Mouse (Mus musculus): ENCODE data around the gene Itpr2. TPM values are rescaled to one million over a fixed set of nuclear protein-coding genes. Genes with fewer than 3 reads are reported as not detected.

The Itpr2 gene
- polyA plus RNA-seq, 1 experiment from 2014 or later = 3.3 TPM

GRCm38 (mm10) chr6:146196701-146197100, 305.3 kb downstream of the Itpr2 start:
- Histone ChIP-seq H3K9ac (replicated peaks; ENCODE audit: low read length) (no peak overlapping the region), H3K4me2 (ENCODE audit: low read depth, low read length) (no peak overlapping the region), H3K4me1 (ENCODE audit: control insufficient read depth, insufficient read depth, low read length) (no peaks in the 10 kb centered on the region), H3K4me3 (ENCODE audit: low read depth, low read length) (no peak overlapping the region), H3K36me3 (replicated peaks; ENCODE audit: control insufficient read depth, insufficient read depth, low read depth, low read length) (no peaks in the 10 kb centered on the region), H3K27me3 (ENCODE audit: control insufficient read depth, insufficient read depth, low read length) (no peaks in the 10 kb centered on the region), H3K9me3 (replicated peaks; ENCODE audit: control insufficient read depth, low read length) (no peaks in the 10 kb centered on the region), H3K27ac (replicated peaks; ENCODE audit: low read depth, low read length) (no peak overlapping the region)
- WGBS = 84% methylated on average over 1 of the region's 1 CpGs
- DNase-seq (ENCODE audit: low spot score) (no peak), ATAC-seq (replicated peaks; ENCODE audit: insufficient number of reproducible peaks, low FRiP score, low TSS enrichment, low read depth) (no peak)

GRCm38 (mm10) chr6:146195854-146196457, 306.1 kb downstream of the Itpr2 start:
- no peaks in the 10 kb centered on the region for H3K27me3 ChIP-seq (ENCODE audit: control insufficient read depth, insufficient read depth, low read length)
- no peak overlapping the region for H3K9ac ChIP-seq (replicated peaks; ENCODE audit: low read length)
- no peak for ATAC-seq (replicated peaks; ENCODE audit: insufficient number of reproducible peaks, low FRiP score, low TSS enrichment, low read depth)
- H3K36me3 ChIP-seq (replicated peaks; ENCODE audit: control insufficient read depth, insufficient read depth, low read depth, low read length) = no peaks in the 10 kb centered on the region
- H3K4me2 ChIP-seq (ENCODE audit: low read depth, low read length) = no peak overlapping the region
- DNase-seq (ENCODE audit: low spot score) = no peak
- no peaks in the 10 kb centered on the region for H3K9me3 ChIP-seq (replicated peaks; ENCODE audit: control insufficient read depth, low read length)
- H3K4me3 ChIP-seq (ENCODE audit: low read depth, low read length) = no peak overlapping the region
- WGBS = 95% methylated on average over 7 of the region's 7 CpGs
- H3K4me1 ChIP-seq (ENCODE audit: control insufficient read depth, insufficient read depth, low read length) = no peaks in the 10 kb centered on the region
- H3K27ac ChIP-seq (replicated peaks; ENCODE audit: low read depth, low read length) = no peak overlapping the region

- Histone ChIP-seq H3K4me1 (ENCODE audit: control insufficient read depth, insufficient read depth, low read length) (no peaks in the 10 kb centered on the region), H3K27ac (replicated peaks; ENCODE audit: low read depth, low read length) (no peak overlapping the region), H3K4me2 (ENCODE audit: low read depth, low read length) (no peak overlapping the region), H3K9me3 (replicated peaks; ENCODE audit: control insufficient read depth, low read length) (no peaks in the 10 kb centered on the region), H3K9ac (replicated peaks; ENCODE audit: low read length) (no peak overlapping the region), H3K4me3 (ENCODE audit: low read depth, low read length) (no peak overlapping the region), H3K36me3 (replicated peaks; ENCODE audit: control insufficient read depth, insufficient read depth, low read depth, low read length) (no peaks in the 10 kb centered on the region), H3K27me3 (ENCODE audit: control insufficient read depth, insufficient read depth, low read length) (no peaks in the 10 kb centered on the region)
- no peak for ATAC-seq (replicated peaks; ENCODE audit: insufficient number of reproducible peaks, low FRiP score, low TSS enrichment, low read depth)
- no peak for DNase-seq (ENCODE audit: low spot score)
- WGBS = 79% methylated on average over 5 of the region's 5 CpGs
Observed at GRCm38 (mm10) chr6:146191931-146192330, 310.1 kb downstream of the Itpr2 start.

- Histone ChIP-seq H3K4me3 (ENCODE audit: low read depth, low read length) (no peak overlapping the region), H3K36me3 (replicated peaks; ENCODE audit: control insufficient read depth, insufficient read depth, low read depth, low read length) (no peaks in the 10 kb centered on the region), H3K27ac (replicated peaks; ENCODE audit: low read depth, low read length) (no peak overlapping the region), H3K4me1 (ENCODE audit: control insufficient read depth, insufficient read depth, low read length) (no peaks in the 10 kb centered on the region), H3K4me2 (ENCODE audit: low read depth, low read length) (no peak overlapping the region), H3K27me3 (ENCODE audit: control insufficient read depth, insufficient read depth, low read length) (no peaks in the 10 kb centered on the region), H3K9ac (replicated peaks; ENCODE audit: low read length) (no peak overlapping the region), H3K9me3 (replicated peaks; ENCODE audit: control insufficient read depth, low read length) (no peaks in the 10 kb centered on the region)
- DNase-seq (ENCODE audit: low spot score) = peak; percentile 25
- 63% methylated on average over 8 of the region's 8 CpGs for WGBS
- no peak for ATAC-seq (replicated peaks; ENCODE audit: insufficient number of reproducible peaks, low FRiP score, low TSS enrichment, low read depth)
Observed at GRCm38 (mm10) chr6:146190006-146190405, 312.0 kb downstream of the Itpr2 start.

GRCm38 (mm10) chr6:146185532-146185931, 316.5 kb downstream of the Itpr2 start:
- Histone ChIP-seq H3K36me3 (replicated peaks; ENCODE audit: control insufficient read depth, insufficient read depth, low read depth, low read length) (no peaks in the 10 kb centered on the region), H3K9ac (replicated peaks; ENCODE audit: low read length) (no peak overlapping the region), H3K4me1 (ENCODE audit: control insufficient read depth, insufficient read depth, low read length) (no peaks in the 10 kb centered on the region), H3K9me3 (replicated peaks; ENCODE audit: control insufficient read depth, low read length) (no peaks in the 10 kb centered on the region), H3K27ac (replicated peaks; ENCODE audit: low read depth, low read length) (no peak overlapping the region), H3K4me3 (ENCODE audit: low read depth, low read length) (no peak overlapping the region), H3K27me3 (ENCODE audit: control insufficient read depth, insufficient read depth, low read length) (no peaks in the 10 kb centered on the region), H3K4me2 (ENCODE audit: low read depth, low read length) (no peak overlapping the region)
- 87% methylated on average over 2 of the region's 2 CpGs for WGBS
- ATAC-seq (replicated peaks; ENCODE audit: insufficient number of reproducible peaks, low FRiP score, low TSS enrichment, low read depth) = no peak
- DNase-seq (ENCODE audit: low spot score) = no peak

GRCm38 (mm10) chr6:146184771-146185170, 317.3 kb downstream of the Itpr2 start:
- no peak overlapping the region for H3K9ac ChIP-seq (replicated peaks; ENCODE audit: low read length)
- H3K4me2 ChIP-seq (ENCODE audit: low read depth, low read length) = no peak overlapping the region
- no peaks in the 10 kb centered on the region for H3K4me1 ChIP-seq (ENCODE audit: control insufficient read depth, insufficient read depth, low read length)
- H3K27ac ChIP-seq (replicated peaks; ENCODE audit: low read depth, low read length) = no peak overlapping the region
- no peak for DNase-seq (ENCODE audit: low spot score)
- H3K9me3 ChIP-seq (replicated peaks; ENCODE audit: control insufficient read depth, low read length) = no peaks in the 10 kb centered on the region
- ATAC-seq (replicated peaks; ENCODE audit: insufficient number of reproducible peaks, low FRiP score, low TSS enrichment, low read depth) = no peak
- H3K4me3 ChIP-seq (ENCODE audit: low read depth, low read length) = no peak overlapping the region
- no peaks in the 10 kb centered on the region for H3K27me3 ChIP-seq (ENCODE audit: control insufficient read depth, insufficient read depth, low read length)
- H3K36me3 ChIP-seq (replicated peaks; ENCODE audit: control insufficient read depth, insufficient read depth, low read depth, low read length) = no peaks in the 10 kb centered on the region
- 90% methylated on average over 9 of the region's 9 CpGs for WGBS

- WGBS = 95% methylated on average over 4 of the region's 4 CpGs
Observed at GRCm38 (mm10) chr6:146174644-146175250, 327.3 kb downstream of the Itpr2 start.

GRCm38 (mm10) chr6:146170603-146171051, 331.4 kb downstream of the Itpr2 start:
- H3K27me3 ChIP-seq (ENCODE audit: control insufficient read depth, insufficient read depth, low read length) = no peaks in the 10 kb centered on the region
- H3K4me2 ChIP-seq (ENCODE audit: low read depth, low read length) = no peak overlapping the region
- H3K36me3 ChIP-seq (replicated peaks; ENCODE audit: control insufficient read depth, insufficient read depth, low read depth, low read length) = no peaks in the 10 kb centered on the region
- DNase-seq (ENCODE audit: low spot score) (no peak), ATAC-seq (replicated peaks; ENCODE audit: insufficient number of reproducible peaks, low FRiP score, low TSS enrichment, low read depth) (no peak)
- H3K4me3 ChIP-seq (ENCODE audit: low read depth, low read length) = no peak overlapping the region
- no peaks in the 10 kb centered on the region for H3K4me1 ChIP-seq (ENCODE audit: control insufficient read depth, insufficient read depth, low read length)
- WGBS = 67% methylated on average over 14 of the region's 14 CpGs
- H3K9ac ChIP-seq (replicated peaks; ENCODE audit: low read length) = no peak overlapping the region
- no peak overlapping the region for H3K27ac ChIP-seq (replicated peaks; ENCODE audit: low read depth, low read length)
- no peaks in the 10 kb centered on the region for H3K9me3 ChIP-seq (replicated peaks; ENCODE audit: control insufficient read depth, low read length)

More at GRCm38 (mm10) chr6:146174644-146175250, 327.3 kb downstream of the Itpr2 start:
- Histone ChIP-seq H3K36me3 (replicated peaks; ENCODE audit: control insufficient read depth, insufficient read depth, low read depth, low read length) (no peaks in the 10 kb centered on the region), H3K27ac (replicated peaks; ENCODE audit: low read depth, low read length) (no peak overlapping the region), H3K27me3 (ENCODE audit: control insufficient read depth, insufficient read depth, low read length) (no peaks in the 10 kb centered on the region), H3K9ac (replicated peaks; ENCODE audit: low read length) (no peak overlapping the region), H3K9me3 (replicated peaks; ENCODE audit: control insufficient read depth, low read length) (no peaks in the 10 kb centered on the region), H3K4me1 (ENCODE audit: control insufficient read depth, insufficient read depth, low read length) (no peaks in the 10 kb centered on the region), H3K4me3 (ENCODE audit: low read depth, low read length) (no peak overlapping the region), H3K4me2 (ENCODE audit: low read depth, low read length) (no peak overlapping the region)
- ATAC-seq (replicated peaks; ENCODE audit: insufficient number of reproducible peaks, low FRiP score, low TSS enrichment, low read depth) = no peak
- DNase-seq (ENCODE audit: low spot score) = no peak
